Mouse (Mus musculus) midbrain, embryonic 11.5 days (tissue): ENCODE results near the gene Obox8. TPM values are rescaled to one million over a fixed set of nuclear protein-coding genes. Genes with fewer than 3 reads are reported as not detected.

Source experiments
- ATAC-seq: fragments of 200-750 bp; cut with Nextera tagmentation; 2 replicates; pipeline ENCODE4 v1.8.0; 2017; ENCODE audit warnings: moderate TSS enrichment, moderate library complexity; ENCODE audit not compliant: low FRiP score
- DNase-seq: peaks from one replicate; pipeline ENCODE4 v3.0.0; 2015; ENCODE audit warnings: low spot score; ENCODE audit errors: missing footprints
- H3K27ac ChIP-seq: fragments of 300-500 bp; sonication (generic); 2 replicates; pipeline ENCODE4 v1.5.1; 2014; ENCODE audit warnings: low read depth, low read length
- H3K27me3 ChIP-seq: fragments of 300-500 bp; sonication (generic); 2 replicates; pipeline ENCODE4 v1.6.1; 2014; ENCODE audit warnings: mild to moderate bottlenecking, low read length, moderate library complexity, mixed read lengths; ENCODE audit not compliant: control insufficient read depth, insufficient read depth
- H3K36me3 ChIP-seq: fragments of 300-500 bp; sonication (generic); 2 replicates; pipeline ENCODE4 v1.6.1; 2014; ENCODE audit warnings: mild to moderate bottlenecking, low read length, moderate library complexity, mixed read lengths; ENCODE audit not compliant: control insufficient read depth, insufficient read depth
- H3K4me1 ChIP-seq: fragments of 300-500 bp; sonication (generic); 2 replicates; pipeline ENCODE4 v1.6.1; 2014; ENCODE audit warnings: low read length; ENCODE audit not compliant: control insufficient read depth, insufficient read depth
- H3K4me2 ChIP-seq: fragments of 300-500 bp; sonication (generic); 2 replicates; pipeline ENCODE4 v1.6.1; 2014; ENCODE audit warnings: mild to moderate bottlenecking, moderate library complexity
- H3K4me3 ChIP-seq: fragments of 300-500 bp; sonication (generic); 2 replicates; pipeline ENCODE4 v1.5.1; 2014; ENCODE audit warnings: low read depth, low read length
- H3K9ac ChIP-seq: fragments of 300-500 bp; sonication (generic); 2 replicates; pipeline ENCODE4 v1.6.1; 2014; ENCODE audit warnings: low read length
- H3K9me3 ChIP-seq: fragments of 300-500 bp; sonication (generic); 2 replicates; pipeline ENCODE4 v1.6.1; 2016; ENCODE audit warnings: low read length; ENCODE audit not compliant: control insufficient read depth
- WGBS: fragments of 180-500 bp; shearing (Covaris S2); extraction: QIAGEN DNeasy Blood & Tissue Kit; methylation state at CpG from one replicate; pipeline ENCODE4 v1.1.7; 2014; 5-methylcytosine and 5-hydroxymethylcytosine counted together
- polyA plus RNA-seq: library from polyadenylated mRNA; unstranded; fragments of >200 nt; fragmentation: Nextera tagmentation; extraction: Ambion mirVana; gene quantifications from 2 replicates; pipeline ENCODE4 v1.2.1, GENCODE M21; 2014

Gene Obox8
- polyA plus RNA-seq, result not detected in 2 replicates

GRCm38 (mm10) chr7:14333457-14333856 is at the start of gene Obox8:
Gene Obox8 (minus strand): TSS chr7:14333557.
- Histone ChIP-seq H3K27me3 (no peaks in the 10 kb centered on the region), H3K4me3 (no peak within 1 kb of the TSS), H3K4me2 (no peak within 1 kb of the TSS), H3K4me1 (no peaks in the 10 kb centered on the region), H3K36me3 (no peaks in the 10 kb centered on the region), H3K9ac (no peak within 1 kb of the TSS), H3K9me3 (peaks cover 36% of the 10 kb centered on the region), H3K27ac (no peak within 1 kb of the TSS)
- WGBS, result 87% methylated on average over 2 of the region's 2 CpGs
- no peak for DNase-seq
- no peak for ATAC-seq

- Histone ChIP-seq H3K27ac (no peak overlapping the region), H3K36me3 (no peaks in the 10 kb centered on the region), H3K4me3 (no peak overlapping the region), H3K4me1 (no peaks in the 10 kb centered on the region), H3K9me3 (peaks cover 2% of the 10 kb centered on the region; the same call in 1 of the 2 replicates), H3K27me3 (no peaks in the 10 kb centered on the region), H3K9ac (no peak overlapping the region), H3K4me2 (no peak overlapping the region)
- ATAC-seq (no peak), DNase-seq (no peak)
- 31% methylated on average over 2 of the region's 2 CpGs for WGBS
Measured at GRCm38 (mm10) chr7:14317209-14317608, 16.1 kb downstream of the Obox8 start.

- DNase-seq (no peak), ATAC-seq (no peak)
- 79% methylated on average over 3 of the region's 3 CpGs for WGBS
- no peak overlapping the region for H3K4me2 ChIP-seq
- no peaks in the 10 kb centered on the region for H3K27me3 ChIP-seq
- no peaks in the 10 kb centered on the region for H3K4me1 ChIP-seq
- H3K9me3 ChIP-seq, result peaks cover 2% of the 10 kb centered on the region
- no peak overlapping the region for H3K27ac ChIP-seq
- H3K9ac ChIP-seq, result no peak overlapping the region
- H3K4me3 ChIP-seq, result no peak overlapping the region
- H3K36me3 ChIP-seq, result no peaks in the 10 kb centered on the region
Measured at GRCm38 (mm10) chr7:14308671-14309070, 24.7 kb downstream of the Obox8 start.

DNA sequence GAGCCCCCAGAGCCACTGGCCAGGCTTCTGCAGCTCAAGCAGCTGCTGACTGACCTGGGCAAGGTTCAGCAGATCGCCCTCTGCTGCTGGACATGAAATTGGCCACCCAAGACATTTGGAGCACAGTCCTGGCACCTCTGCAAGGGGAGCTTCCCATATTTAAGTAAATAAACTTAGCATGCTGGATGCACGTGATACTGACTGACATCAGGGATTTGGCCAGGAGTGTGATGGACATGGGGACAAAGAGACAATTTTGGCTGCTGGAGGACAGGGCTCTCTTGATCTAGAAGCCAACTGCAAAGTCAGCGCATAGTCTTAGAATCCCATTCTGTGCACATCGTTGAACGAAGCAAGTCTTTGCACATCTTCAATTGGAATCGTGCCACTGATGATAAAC is 25.8 kb downstream of the Obox8 start:
- Histone ChIP-seq H3K4me2 (no peak overlapping the region), H3K9me3 (peaks cover 2% of the 10 kb centered on the region), H3K27me3 (no peaks in the 10 kb centered on the region), H3K36me3 (no peaks in the 10 kb centered on the region), H3K4me1 (no peaks in the 10 kb centered on the region), H3K9ac (no peak overlapping the region), H3K27ac (no peak overlapping the region), H3K4me3 (no peak overlapping the region)
- WGBS, result 84% methylated on average over 6 of the region's 6 CpGs
- DNase-seq, result no peak
- no peak for ATAC-seq

Other genes starting within 250 kb of the Obox8 start
- not detected in 2 replicates for gene Sult2a3, start 210.5 kb downstream of the Obox8 start, polyA plus RNA-seq
- not detected in 2 replicates for gene Sult2a6, start 78.7 kb downstream of the Obox8 start, polyA plus RNA-seq
- gene Sult2a8, start 113.2 kb upstream of the Obox8 start, polyA plus RNA-seq, result not detected in 2 replicates
- not detected in 2 replicates for gene Sult2a7, start 160.7 kb upstream of the Obox8 start, polyA plus RNA-seq
- gene Vmn1r90, start 229.9 kb upstream of the Obox8 start, polyA plus RNA-seq, result 0.05 and 0.11 TPM in 2 replicates